Mouse (Mus musculus) bone marrow, adult 2 months (tissue): ENCODE measurements around the gene Emsy. TPM values are rescaled to one million over a fixed set of nuclear protein-coding genes. Genes with fewer than 3 reads are reported as not detected.

Experiments
- H3K27ac ChIP-seq: fragments of 200-500 bp; 2 replicates; pipeline ENCODE4 v1.5.1; 2012; ENCODE audit warnings: low read depth, mild to moderate bottlenecking, control low read depth, inconsistent platforms, low read length; ENCODE audit not compliant: control insufficient read depth, poor library complexity, insufficient read depth
- H3K4me1 ChIP-seq: fragments of 200-500 bp; 2 replicates; pipeline ENCODE4 v1.6.1; 2011; ENCODE audit warnings: low read length; ENCODE audit not compliant: control insufficient read depth, insufficient read depth
- H3K4me3 ChIP-seq: fragments of 200-500 bp; replicated peaks from 2 replicates; pipeline ENCODE3; 2011; ENCODE audit warnings: mild to moderate bottlenecking, low read depth, low read length, control low read depth; ENCODE audit not compliant: control insufficient read depth
- CTCF ChIP-seq: fragments of 200-500 bp; IDR thresholded peaks from 2 replicates; pipeline ENCODE4 v1.5.1; 2011; ENCODE audit warnings: low read length, control low read depth; ENCODE audit not compliant: control insufficient read depth, insufficient read depth
- POLR2A ChIP-seq: fragments of 200-500 bp; IDR thresholded peaks from 2 replicates; pipeline ENCODE4 v1.6.1; 2011; ENCODE audit warnings: low read depth, mild to moderate bottlenecking, control low read depth, low read length, borderline replicate concordance; ENCODE audit not compliant: control insufficient read depth
- WGBS: fragments of 180-500 bp; shearing (Covaris S2); methylation state at CpG from one replicate; pipeline ENCODE4 v1.1.7; 2018; 5-methylcytosine and 5-hydroxymethylcytosine counted together
- polyA plus RNA-seq: library from polyadenylated mRNA; stranded (reverse); fragments of >200 nt; gene quantifications from 2 replicates; pipeline ENCODE4 v1.2.4, GENCODE M21; 2011; ENCODE audit warnings: low replicate concordance; ENCODE audit not compliant: missing spikeins, insufficient read depth, insufficient read length

Emsy gene
- polyA plus RNA-seq, 1 experiment, result 17.0 TPM

DNA sequence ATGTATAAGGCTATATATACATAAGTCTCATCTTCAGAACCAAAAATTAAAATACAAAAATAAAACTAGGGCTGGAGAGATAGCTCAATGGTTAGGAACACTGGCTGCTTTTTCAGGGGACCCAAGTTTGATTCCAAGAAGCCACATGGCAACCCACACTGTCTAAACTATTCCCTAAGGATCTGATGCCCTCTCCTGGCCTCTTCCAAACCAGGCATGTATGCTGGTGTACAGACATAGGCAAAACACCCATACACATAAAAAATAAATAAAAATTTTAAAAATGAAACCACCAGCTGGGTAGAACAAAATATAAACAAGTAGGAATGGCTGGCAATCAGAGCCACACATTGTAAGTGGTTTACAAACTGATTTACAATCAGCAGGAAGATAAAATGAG, 48.1 kb downstream of the Emsy start:
- no peak for TF ChIP-seq POLR2A
- no peak for TF ChIP-seq CTCF
- Histone ChIP-seq H3K4me3 (no peak overlapping the region), H3K27ac (no peak overlapping the region), H3K4me1 (no peaks in the 10 kb centered on the region)

DNA sequence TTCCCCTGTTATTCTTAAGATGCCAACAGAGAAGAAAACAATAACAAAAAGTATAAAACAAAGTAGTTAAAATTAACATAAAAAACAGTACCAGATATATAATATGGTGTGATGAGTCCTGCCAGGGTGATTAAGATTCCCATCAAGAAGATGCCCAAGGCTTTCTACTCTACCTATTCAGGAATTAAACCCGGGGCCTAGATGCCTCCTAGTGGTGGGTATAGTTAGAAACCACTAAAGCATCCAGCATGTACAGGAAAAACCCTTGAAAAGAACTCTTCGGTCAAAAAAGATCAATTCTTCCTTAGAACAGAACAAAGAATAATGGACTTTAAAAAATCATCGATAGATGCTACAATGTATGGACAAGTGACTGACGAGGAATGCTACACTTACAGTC, 49.4 kb downstream of the Emsy start:
- 75% methylated on average over 4 of the region's 4 CpGs for WGBS
- no peak overlapping the region for H3K4me3 ChIP-seq
- H3K27ac ChIP-seq, result no peak overlapping the region
- TF ChIP-seq POLR2A (no peak), CTCF (no peak)
- no peaks in the 10 kb centered on the region for H3K4me1 ChIP-seq

DNA sequence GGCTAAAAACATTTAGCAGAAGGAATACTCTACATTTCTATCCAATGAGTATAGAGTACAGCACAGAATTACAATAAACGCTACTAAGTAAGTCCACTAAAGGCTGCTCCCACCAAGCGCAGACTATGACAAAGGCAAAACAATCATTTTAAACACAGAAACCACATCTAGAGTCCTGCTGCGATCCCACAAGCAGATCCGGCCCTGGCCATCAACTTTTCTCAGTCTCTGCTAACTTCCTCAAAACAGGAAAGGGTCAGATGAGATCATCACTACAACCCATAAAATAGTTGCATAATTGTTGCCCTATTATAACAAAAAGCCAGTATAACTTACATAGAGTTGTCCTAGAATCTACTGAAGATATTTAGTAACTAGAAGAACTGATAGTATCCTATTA, 54.9 kb downstream of the Emsy start:
- TF ChIP-seq POLR2A (no peak), CTCF (no peak)
- H3K4me1 ChIP-seq, result no peaks in the 10 kb centered on the region
- H3K27ac ChIP-seq, result no peak overlapping the region
- WGBS, result 23% methylated on average over 4 of the region's 4 CpGs
- no peak overlapping the region for H3K4me3 ChIP-seq

DNA sequence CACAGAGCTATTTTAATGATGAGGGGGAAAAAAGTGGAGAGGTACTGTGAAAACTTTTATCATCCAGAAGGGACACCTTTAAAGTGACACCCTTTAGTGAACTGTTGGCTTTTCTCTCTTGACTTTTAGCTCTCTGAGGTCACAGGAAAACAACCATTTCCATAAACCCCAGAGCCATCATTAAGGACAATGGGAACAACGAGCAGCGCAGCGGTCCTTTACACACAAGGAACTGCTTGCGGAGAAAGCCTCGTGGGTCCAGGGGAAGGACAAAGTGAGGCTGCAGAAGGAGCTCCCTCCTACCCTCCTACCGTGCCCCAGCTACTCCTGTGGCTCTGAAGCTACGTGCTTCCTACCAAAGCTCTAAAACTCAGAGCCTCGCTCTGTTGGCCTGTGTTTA, 59.2 kb downstream of the Emsy start:
- WGBS, result 91% methylated on average over 8 of the region's 8 CpGs
- H3K4me3 ChIP-seq, result no peak overlapping the region
- no peak overlapping the region for H3K27ac ChIP-seq
- TF ChIP-seq CTCF (no peak), POLR2A (no peak)
- no peaks in the 10 kb centered on the region for H3K4me1 ChIP-seq

DNA sequence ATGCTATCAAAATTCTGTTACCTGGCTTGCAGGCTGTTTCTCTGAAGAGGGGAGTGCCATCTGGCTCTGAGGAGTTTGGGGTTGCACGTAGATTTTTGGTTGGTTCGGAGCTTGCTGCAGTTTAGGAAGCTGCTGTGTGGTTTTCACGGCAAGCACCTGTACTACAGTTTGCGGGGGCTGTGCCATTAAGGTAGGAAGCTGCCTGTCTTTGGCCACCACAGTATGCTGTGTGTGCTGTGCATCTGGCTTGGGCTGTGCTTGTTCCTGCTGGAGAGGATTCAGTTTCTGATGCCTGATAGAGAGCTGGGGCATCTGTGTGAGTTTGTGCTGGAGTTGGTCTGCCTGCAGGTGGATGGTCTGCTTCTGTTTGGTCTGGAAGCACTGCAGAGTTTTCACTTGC, 61.9 kb downstream of the Emsy start:
- no peak overlapping the region for H3K4me3 ChIP-seq
- 94% methylated on average over 4 of the region's 4 CpGs for WGBS
- H3K4me1 ChIP-seq, result no peaks in the 10 kb centered on the region
- TF ChIP-seq CTCF (no peak), POLR2A (no peak)
- no peak overlapping the region for H3K27ac ChIP-seq

DNA sequence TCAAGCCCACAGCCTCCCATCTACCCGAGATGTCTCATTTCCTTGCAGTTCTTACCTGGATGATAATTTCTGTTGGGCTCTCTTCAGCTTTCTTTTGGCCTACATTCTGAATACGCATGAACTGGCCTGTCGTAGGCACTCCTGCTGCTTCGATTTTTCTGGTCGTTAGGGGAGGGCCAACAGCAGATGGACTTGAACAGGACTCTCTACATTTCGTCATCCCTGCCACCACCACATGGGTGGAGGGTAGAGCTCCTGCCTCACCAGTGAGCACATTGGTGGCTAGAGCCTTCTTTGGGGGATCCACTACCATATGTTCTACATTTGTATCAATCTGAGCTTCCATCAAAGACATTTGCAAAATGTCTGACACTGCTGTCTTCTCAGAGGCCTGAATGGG, 63.3 kb downstream of the Emsy start:
- no peak for TF ChIP-seq POLR2A
- no peak for TF ChIP-seq CTCF
- no peak overlapping the region for H3K27ac ChIP-seq
- 86% methylated on average over 6 of the region's 6 CpGs for WGBS
- no peaks in the 10 kb centered on the region for H3K4me1 ChIP-seq
- H3K4me3 ChIP-seq, result no peak overlapping the region

DNA sequence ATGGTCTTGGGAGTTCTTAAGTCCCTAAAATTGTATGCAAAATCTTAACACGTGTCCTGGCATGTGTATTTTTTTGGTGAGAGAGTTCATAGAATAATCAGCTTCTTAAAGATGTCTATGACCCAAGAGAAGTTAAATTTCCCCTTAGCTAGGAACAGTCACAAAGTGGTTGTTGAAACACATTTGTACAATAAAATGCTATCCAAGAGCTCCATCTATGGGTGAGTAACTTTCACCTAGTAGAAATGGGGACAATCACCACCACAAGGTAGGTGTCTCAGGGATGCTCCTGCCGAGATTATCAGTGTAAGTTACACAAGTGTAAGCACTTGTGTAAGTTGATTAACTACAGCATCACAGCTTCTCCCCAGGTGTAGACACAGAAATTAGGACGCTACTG, 67.6 kb downstream of the Emsy start:
- Histone ChIP-seq H3K4me3 (no peak overlapping the region), H3K4me1 (no peaks in the 10 kb centered on the region; the same call in 1 of the 2 replicates), H3K27ac (no peak overlapping the region)
- TF ChIP-seq POLR2A (no peak), CTCF (no peak)
- WGBS, result 64% methylated on average over 3 of the region's 3 CpGs

DNA sequence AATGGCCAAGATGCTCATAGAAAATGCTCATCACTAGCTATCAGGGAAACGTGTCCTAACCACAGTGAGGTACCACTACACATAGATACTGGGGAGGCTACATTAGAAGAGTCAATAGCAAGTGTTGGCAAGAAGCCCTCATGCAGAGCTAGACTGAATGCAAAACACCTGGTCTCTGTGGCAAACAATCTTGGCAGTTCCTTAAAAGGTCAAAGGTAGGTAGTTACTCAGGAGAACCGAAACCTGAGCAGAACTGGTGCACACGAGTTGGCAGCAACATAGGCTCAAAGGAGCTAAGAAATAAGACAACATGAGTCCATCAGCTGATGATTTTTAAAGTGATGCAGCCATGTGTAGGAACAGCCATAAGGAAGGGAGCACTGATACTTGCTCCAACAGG, 70.3 kb downstream of the Emsy start:
- H3K4me3 ChIP-seq, result no peak overlapping the region
- H3K27ac ChIP-seq, result no peak overlapping the region
- no peaks in the 10 kb centered on the region; the same call in 1 of the 2 replicates for H3K4me1 ChIP-seq
- no peak for TF ChIP-seq POLR2A
- no peak for TF ChIP-seq CTCF
- 67% methylated on average over 3 of the region's 3 CpGs for WGBS

DNA sequence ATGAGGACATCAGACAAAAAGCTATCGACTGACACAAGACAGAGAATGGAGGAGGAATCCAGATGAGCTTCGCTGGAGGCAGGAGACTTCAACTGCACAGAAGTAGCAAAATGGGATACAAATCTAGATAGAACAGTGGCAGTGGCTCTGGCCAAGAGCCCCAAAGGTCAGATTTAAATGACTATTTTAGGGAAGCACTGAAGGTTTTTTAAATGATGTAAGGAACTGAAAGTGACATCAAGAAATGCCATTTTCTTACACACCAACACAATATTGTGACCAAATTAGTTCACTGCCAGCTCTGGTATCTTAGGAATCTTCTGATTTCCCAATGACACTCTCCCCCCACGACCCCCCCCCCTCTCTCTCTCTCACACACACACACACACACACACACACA, 72.0 kb downstream of the Emsy start:
- Histone ChIP-seq H3K4me1 (no peaks in the 10 kb centered on the region; the same call in 1 of the 2 replicates), H3K27ac (no peak overlapping the region), H3K4me3 (no peak overlapping the region)
- WGBS, result 76% methylated on average over 3 of the region's 3 CpGs
- TF ChIP-seq CTCF (no peak), POLR2A (no peak)
